Mouse (Mus musculus) neural tube, embryonic 10.5 days (tissue): ENCODE measurements at regions not wholly inside any gene's neighbourhood (a gene's known extent, or its start where the extent isn't known, plus 50 kb on each side); places are given as distances from the start of the nearest gene placed in this dataset.
"Not testable (repeated sequence)": the region's sequence is repeated elsewhere in the genome, so short reads cannot be mapped to it uniquely, and the experiment has no call there.

ENCODE experiments used
- DNase-seq: peaks from one replicate; pipeline ENCODE4 v3.0.0-alpha.2; 2017; ENCODE audit warnings: low spot score; ENCODE audit errors: extremely low spot score

DNA sequence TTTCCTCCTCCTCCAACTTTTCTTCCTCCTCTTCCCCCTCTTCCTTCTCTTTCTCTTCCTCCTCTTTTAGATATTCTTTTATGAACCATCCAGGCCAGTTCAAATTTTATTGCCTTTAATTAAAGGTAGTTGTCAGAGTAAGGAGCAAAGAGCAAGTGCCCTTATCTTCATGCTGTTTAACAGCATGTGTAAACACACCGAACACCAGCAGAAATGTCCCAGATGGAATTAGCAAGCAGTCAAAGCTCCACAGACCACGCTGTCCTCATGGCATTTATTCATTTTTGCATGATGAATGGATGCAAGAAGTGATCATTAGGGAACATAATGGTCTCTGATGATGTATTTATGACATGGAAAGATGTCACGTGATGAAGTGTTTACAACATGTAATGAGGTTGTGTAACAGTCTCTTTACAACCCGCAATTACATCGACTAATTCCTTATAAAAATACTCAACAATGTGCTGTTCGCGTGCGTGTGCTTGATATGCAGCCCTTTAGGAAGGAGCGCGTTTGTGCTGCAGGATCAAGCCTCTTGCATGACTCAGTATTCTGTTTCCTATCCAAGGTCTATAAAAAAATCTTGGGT is 187.0 kb downstream of the Bmp2 start:
- no peak for DNase-seq

- DNase-seq: no peak
Measured at GRCm38 (mm10) chr2:133748493-133748892, 196.5 kb downstream of the Bmp2 start.

DNA sequence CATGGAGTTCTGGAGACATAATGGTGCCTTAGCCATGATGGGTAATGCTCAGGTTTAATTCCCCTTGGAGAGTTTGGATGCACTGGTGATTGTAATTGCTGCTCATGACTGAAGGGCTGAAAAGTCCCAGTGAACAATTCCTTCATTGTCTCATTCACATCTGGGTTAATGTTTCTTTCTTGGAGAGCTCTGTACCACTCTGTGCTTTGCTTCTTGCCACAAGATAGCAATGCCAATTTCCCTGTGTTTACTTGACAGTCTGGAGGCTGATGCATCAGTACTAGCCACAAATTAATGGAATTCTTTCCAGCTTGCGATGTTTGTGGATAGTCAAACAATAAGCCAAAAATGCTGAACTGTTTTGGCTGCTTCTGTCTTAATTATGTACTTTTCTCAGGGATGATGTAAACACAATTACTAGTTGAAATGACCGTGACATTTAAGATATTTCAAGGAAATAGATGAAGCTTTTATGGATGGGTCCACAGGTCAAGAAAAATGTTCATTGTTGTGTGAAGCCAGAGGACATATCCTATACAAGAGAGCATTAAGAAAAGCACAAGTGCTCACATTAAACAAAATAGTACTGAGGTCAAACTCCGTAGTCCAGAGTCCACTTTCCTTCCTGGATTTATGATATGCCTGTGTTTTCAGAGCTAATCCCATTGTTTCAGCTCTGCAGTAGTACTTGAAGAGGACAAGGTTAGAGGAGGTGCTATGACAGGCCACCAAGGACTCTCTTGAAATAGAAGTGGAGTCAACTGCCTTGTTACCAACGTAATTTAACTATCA is 198.1 kb downstream of the Bmp2 start:
- DNase-seq: no peak

DNA sequence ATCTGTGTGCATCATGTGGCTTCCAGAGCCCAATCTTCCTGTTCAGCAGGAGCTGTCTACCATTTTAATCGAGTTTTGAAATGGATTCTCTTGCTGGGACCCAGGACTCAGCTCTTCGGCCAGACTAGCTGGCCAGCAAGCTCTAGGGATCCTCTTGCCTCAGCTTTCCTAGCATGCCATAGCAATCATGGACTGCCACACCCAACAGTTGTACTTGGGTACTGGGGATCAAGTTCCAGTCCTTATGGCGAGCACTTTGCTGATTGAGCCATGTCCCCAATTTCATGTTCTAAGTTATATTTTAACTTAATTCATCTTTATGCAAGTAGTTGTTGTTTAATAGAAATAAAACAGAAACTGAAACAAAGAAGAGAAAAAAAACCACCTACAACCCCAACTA is 202.1 kb downstream of the Bmp2 start:
- no peak for DNase-seq

DNA sequence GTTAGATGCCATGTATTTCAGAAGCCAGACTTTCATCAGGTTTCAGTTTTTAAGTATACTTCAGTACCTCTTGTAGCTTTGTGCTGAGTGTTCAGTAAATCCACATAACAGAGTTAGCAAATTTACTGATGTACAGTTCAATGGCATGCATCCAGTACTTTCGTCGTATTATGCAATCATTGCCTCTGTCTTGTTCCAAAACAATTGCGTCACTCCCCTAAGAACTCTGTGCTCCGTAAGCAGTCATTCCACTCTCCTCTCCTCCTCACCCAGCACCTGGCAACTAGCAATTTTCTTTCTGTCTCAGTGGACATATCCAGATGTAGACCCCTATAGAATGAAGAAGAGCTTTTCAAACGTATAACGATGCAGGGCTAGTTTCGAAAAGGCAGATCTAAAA is 209.5 kb downstream of the Bmp2 start:
- DNase-seq: no peak

DNA sequence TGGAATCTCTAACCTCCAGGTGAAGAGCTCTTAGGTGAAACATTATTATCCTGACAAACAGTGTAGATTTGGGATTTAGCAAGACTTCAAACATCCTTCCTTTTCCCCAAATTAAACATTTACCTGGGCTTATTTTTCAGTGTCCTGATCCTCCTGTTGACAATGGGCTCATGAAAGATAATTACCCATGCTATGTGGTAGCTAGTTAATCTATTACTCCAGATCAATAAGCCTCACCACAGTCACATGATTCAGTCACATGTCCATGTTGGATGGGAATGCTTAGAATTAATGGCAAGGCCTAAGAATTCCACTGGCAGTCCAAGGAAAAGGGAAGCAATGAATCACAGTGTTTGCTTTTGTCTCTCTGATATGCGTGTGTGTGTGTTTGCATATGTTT is 216.6 kb downstream of the Bmp2 start:
- no peak for DNase-seq

DNA sequence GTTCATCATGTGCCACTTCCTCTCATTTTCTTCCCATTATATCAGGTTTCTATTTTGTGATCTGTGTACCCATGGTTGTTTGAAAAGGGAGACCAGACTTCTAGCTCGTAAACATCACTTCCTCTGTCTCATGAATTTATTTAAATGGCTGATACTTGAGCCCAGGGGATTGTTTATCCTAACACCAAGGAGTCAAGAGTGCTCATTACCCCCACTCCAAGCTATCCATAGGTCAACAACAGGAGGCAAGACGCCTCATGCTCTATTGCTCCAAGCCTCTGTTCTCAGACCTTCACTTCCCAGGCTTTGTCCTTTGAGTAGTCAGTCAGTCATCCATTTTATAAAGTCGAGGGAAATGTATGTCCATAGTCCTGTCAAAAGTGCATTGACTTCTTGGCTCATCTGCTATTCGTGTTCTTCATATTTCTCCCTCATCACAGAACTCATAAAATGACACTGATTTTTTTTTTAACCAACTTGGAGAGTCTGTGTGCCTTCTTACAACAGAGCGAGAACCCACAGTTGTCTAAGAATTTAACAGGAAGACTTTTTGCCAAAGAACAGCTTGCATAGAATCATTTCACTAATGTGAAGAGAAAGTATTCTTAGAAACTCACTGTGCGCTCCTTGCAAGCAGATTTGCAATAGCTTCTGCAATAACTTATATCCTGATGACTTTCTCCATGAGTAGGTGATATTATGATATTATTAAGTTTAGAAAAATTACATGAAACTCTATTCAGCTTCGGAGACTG is 231.8 kb downstream of the Bmp2 start:
- no peak for DNase-seq

GRCm38 (mm10) chr2:133791031-133791430 is 239.1 kb downstream of the Bmp2 start:
- no peak for DNase-seq

GRCm38 (mm10) chr2:133793293-133793692 is 241.3 kb downstream of the Bmp2 start:
- DNase-seq: no peak

GRCm38 (mm10) chr2:133802666-133803065 is 250.7 kb downstream of the Bmp2 start:
- DNase-seq: no peak

- no peak for DNase-seq
Measured at GRCm38 (mm10) chr2:133821418-133821817, 269.5 kb downstream of the Bmp2 start.

DNA sequence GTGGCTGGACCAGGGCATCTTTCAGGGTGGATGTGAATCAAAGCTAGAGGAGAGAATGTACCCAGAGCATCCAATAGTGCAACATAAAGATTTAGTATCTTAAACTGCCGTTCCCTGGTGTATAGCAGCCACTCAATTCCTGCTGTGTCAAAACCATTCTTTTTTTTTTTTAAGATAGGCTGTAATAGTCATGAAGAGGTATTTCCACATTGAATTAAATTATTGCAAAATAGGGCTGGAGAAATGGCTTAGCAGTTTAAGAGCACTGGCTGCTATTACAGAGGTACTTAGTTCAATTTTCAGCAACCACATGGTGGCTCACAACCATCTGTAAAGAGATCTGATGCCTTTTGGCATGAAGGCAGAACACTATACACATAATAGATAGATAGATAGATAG is 277.4 kb downstream of the Bmp2 start:
- DNase-seq: no peak

DNA sequence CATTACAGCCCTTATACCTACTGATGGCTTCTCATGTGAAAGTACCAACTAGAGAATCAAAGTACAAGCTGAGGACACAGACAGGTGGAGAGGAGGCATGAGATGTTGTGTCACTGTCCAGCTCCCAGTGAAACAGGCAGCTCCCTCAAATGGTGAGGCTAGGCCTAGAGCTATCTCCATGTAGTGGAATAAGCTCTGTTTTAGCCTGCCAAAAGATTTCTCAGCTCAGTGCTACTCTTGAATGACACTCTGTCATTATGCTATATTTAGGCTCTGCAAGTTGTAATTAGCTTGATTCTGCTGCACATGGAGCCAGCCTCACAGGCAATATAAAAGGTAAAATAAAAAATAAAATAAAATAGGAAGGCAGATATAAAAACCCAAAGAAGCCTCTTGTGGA is 298.5 kb downstream of the Bmp2 start:
- DNase-seq: no peak

- DNase-seq: not testable (repeated sequence)
Measured at GRCm38 (mm10) chr2:133874982-133875381, 323.0 kb downstream of the Bmp2 start.

- no peak for DNase-seq
Measured at GRCm38 (mm10) chr2:133883682-133884081, 331.7 kb downstream of the Bmp2 start.

GRCm38 (mm10) chr2:133906269-133906668 is 354.3 kb downstream of the Bmp2 start:
- DNase-seq: no peak
